Mouse (Mus musculus): Measurements from ENCODE around the gene Ccnl2. TPM values are rescaled to one million over a fixed set of nuclear protein-coding genes. Genes with fewer than 3 reads are reported as not detected.

Ccnl2 gene
- total and polyA plus RNA-seq, 2 experiments from 2014 or later, result 68.3 to 113 TPM

GRCm38 (mm10) chr4:155803340-155804041 is 8.8 kb upstream of the Ccnl2 start:
- Histone ChIP-seq H3K4me1 (ENCODE audit: insufficient read depth) (peaks cover 11% of the 10 kb centered on the region), H3K4me3 (ENCODE audit: low read depth, low read length) (peak overlapping the region; percentile 83), H3K4me2 (ENCODE audit: low read depth) (peak overlapping the region; percentile 58), H3K36me3 (ENCODE audit: insufficient read depth) (peaks cover 25% of the 10 kb centered on the region), H3K27ac (ENCODE audit: low read depth, low read length) (peak overlapping the region; percentile 79), H3K27me3 (ENCODE audit: insufficient read depth, low read length) (no peaks in the 10 kb centered on the region; the same call in 1 of the 2 replicates), H3K9me3 (ENCODE audit: low read length) (no peaks in the 10 kb centered on the region), H3K9ac (peak overlapping the region; percentile 87)
- TF ChIP-seq CTCF (IDR thresholded peaks at IDR 0.05; ENCODE audit: low read depth), result no peak; the same call in 1 of the 2 replicates
- ATAC-seq, result peak; percentile 99
- under 1% methylated on average over 58 of the region's 58 CpGs for WGBS
- DNase-seq, result peak; percentile 96

GRCm38 (mm10) chr4:155807841-155808240 is 4.4 kb upstream of the Ccnl2 start:
- peaks cover 8% of the 10 kb centered on the region for H3K4me1 ChIP-seq (ENCODE audit: insufficient read depth)
- no peak overlapping the region for H3K4me2 ChIP-seq (ENCODE audit: low read depth)
- no peak for DNase-seq
- H3K9me3 ChIP-seq (ENCODE audit: low read length), result no peaks in the 10 kb centered on the region
- no peak for ATAC-seq
- TF ChIP-seq CTCF (IDR thresholded peaks at IDR 0.05; ENCODE audit: low read depth), result no peak
- WGBS, result 96% methylated on average over 3 of the region's 3 CpGs
- no peak overlapping the region for H3K27ac ChIP-seq (ENCODE audit: low read depth, low read length)
- peaks cover 47% of the 10 kb centered on the region for H3K36me3 ChIP-seq (ENCODE audit: insufficient read depth)
- H3K9ac ChIP-seq, result no peak overlapping the region
- no peak overlapping the region for H3K4me3 ChIP-seq (ENCODE audit: low read depth, low read length)
- no peaks in the 10 kb centered on the region for H3K27me3 ChIP-seq (ENCODE audit: insufficient read depth, low read length)

- 2% methylated on average over 46 of the region's 49 CpGs for WGBS
- peaks cover 54% of the 10 kb centered on the region for H3K36me3 ChIP-seq (ENCODE audit: insufficient read depth)
Observed at GRCm38 (mm10) chr4:155812665-155813181, 434 bp downstream of the Ccnl2 start.

GRCm38 (mm10) chr4:155817533-155817932 is 5.2 kb downstream of the Ccnl2 start:
- WGBS, result 67% methylated on average over 4 of the region's 4 CpGs
- no peak overlapping the region for H3K4me2 ChIP-seq (ENCODE audit: low read depth)
- no peak overlapping the region for H3K27ac ChIP-seq (ENCODE audit: low read depth, low read length)
- no peak for TF ChIP-seq CTCF (IDR thresholded peaks at IDR 0.05; ENCODE audit: low read depth)
- H3K36me3 ChIP-seq (ENCODE audit: insufficient read depth), result peaks cover 69% of the 10 kb centered on the region
- no peaks in the 10 kb centered on the region for H3K9me3 ChIP-seq (ENCODE audit: low read length)
- peaks cover 9% of the 10 kb centered on the region; the same call in 1 of the 2 replicates for H3K4me1 ChIP-seq (ENCODE audit: insufficient read depth)
- H3K9ac ChIP-seq, result no peak overlapping the region
- DNase-seq (no peak), ATAC-seq (no peak)
- H3K4me3 ChIP-seq (ENCODE audit: low read depth, low read length), result no peak overlapping the region
- no peaks in the 10 kb centered on the region for H3K27me3 ChIP-seq (ENCODE audit: insufficient read depth, low read length)

More at GRCm38 (mm10) chr4:155812665-155813181, 434 bp downstream of the Ccnl2 start:
- peak; percentile 55 for DNase-seq
- peak overlapping the region; percentile 99 for H3K4me3 ChIP-seq (ENCODE audit: low read depth, low read length)
- TF ChIP-seq CTCF (IDR thresholded peaks at IDR 0.05; ENCODE audit: low read depth), result no peak
- H3K4me2 ChIP-seq (ENCODE audit: low read depth), result peak overlapping the region; percentile 73
- H3K4me1 ChIP-seq (ENCODE audit: insufficient read depth), result peaks cover 9% of the 10 kb centered on the region; the same call in 1 of the 2 replicates
- H3K9ac ChIP-seq, result peak overlapping the region; percentile 99
- H3K27me3 ChIP-seq (ENCODE audit: insufficient read depth, low read length), result no peaks in the 10 kb centered on the region
- no peaks in the 10 kb centered on the region for H3K9me3 ChIP-seq (ENCODE audit: low read length)
- H3K27ac ChIP-seq (ENCODE audit: low read depth, low read length), result peak overlapping the region; percentile 90
- peak; percentile 25 for ATAC-seq

GRCm38 (mm10) chr4:155821025-155821424 is 8.7 kb downstream of the Ccnl2 start:
- Histone ChIP-seq H3K4me1 (ENCODE audit: insufficient read depth) (no peaks in the 10 kb centered on the region), H3K36me3 (ENCODE audit: insufficient read depth) (peaks cover 90% of the 10 kb centered on the region), H3K9me3 (ENCODE audit: low read length) (no peaks in the 10 kb centered on the region), H3K9ac (no peak overlapping the region), H3K4me3 (ENCODE audit: low read depth, low read length) (no peak overlapping the region), H3K4me2 (ENCODE audit: low read depth) (no peak overlapping the region), H3K27me3 (ENCODE audit: insufficient read depth, low read length) (no peaks in the 10 kb centered on the region), H3K27ac (ENCODE audit: low read depth, low read length) (no peak overlapping the region)
- peak; percentile 28; the same call in 1 of the 2 replicates for TF ChIP-seq CTCF (IDR thresholded peaks at IDR 0.05; ENCODE audit: low read depth)
- 80% methylated on average over 7 of the region's 7 CpGs for WGBS
- DNase-seq, result peak; percentile 17
- no peak for ATAC-seq

- H3K4me1 ChIP-seq (ENCODE audit: insufficient read depth), result no peaks in the 10 kb centered on the region
- WGBS, result 94% methylated on average over 16 of the region's 16 CpGs
- no peak for TF ChIP-seq CTCF (IDR thresholded peaks at IDR 0.05; ENCODE audit: low read depth)
Observed at GRCm38 (mm10) chr4:155823443-155823842, 11.2 kb downstream of the Ccnl2 start.

GRCm38 (mm10) chr4:155829866-155830265 is 17.6 kb downstream of the Ccnl2 start:
- Histone ChIP-seq H3K9me3 (ENCODE audit: low read length) (no peaks in the 10 kb centered on the region), H3K36me3 (ENCODE audit: insufficient read depth) (peaks cover 24% of the 10 kb centered on the region), H3K27me3 (ENCODE audit: insufficient read depth, low read length) (no peaks in the 10 kb centered on the region), H3K4me2 (ENCODE audit: low read depth) (no peak overlapping the region), H3K4me3 (ENCODE audit: low read depth, low read length) (no peak overlapping the region), H3K27ac (ENCODE audit: low read depth, low read length) (no peak overlapping the region), H3K4me1 (ENCODE audit: insufficient read depth) (0 out of 2 replicates have a peak, but pooled peaks cover 8% of the 10 kb centered on the region), H3K9ac (no peak overlapping the region)
- DNase-seq, result no peak
- 89% methylated on average over 4 of the region's 4 CpGs for WGBS
- no peak for ATAC-seq
- TF ChIP-seq CTCF (IDR thresholded peaks at IDR 0.05; ENCODE audit: low read depth), result no peak

More at GRCm38 (mm10) chr4:155823443-155823842, 11.2 kb downstream of the Ccnl2 start:
- Histone ChIP-seq H3K9ac (no peak overlapping the region), H3K36me3 (ENCODE audit: insufficient read depth) (peaks cover 76% of the 10 kb centered on the region), H3K9me3 (ENCODE audit: low read length) (no peaks in the 10 kb centered on the region), H3K27ac (ENCODE audit: low read depth, low read length) (no peak overlapping the region), H3K4me3 (ENCODE audit: low read depth, low read length) (no peak overlapping the region), H3K27me3 (ENCODE audit: insufficient read depth, low read length) (no peaks in the 10 kb centered on the region), H3K4me2 (ENCODE audit: low read depth) (no peak overlapping the region)
- ATAC-seq, result no peak
- DNase-seq, result no peak

Measured in forebrain, postnatal 0 days (tissue).